23 mouse cellular contexts compared by ENCODE assay signal in genomic region chr11:4155641-4156040, GRCm38 (mm10).
"Had no signal": no experiment of that assay in that cellular context is flagged by ENCODE, and none has a peak within 500 bp of the region (broad histone marks: within the 10 kb centered on the region; RNA-seq: fewer than 3 reads in every experiment).

No protein-coding gene starts in this region.

- DNase-seq: kidney, adult 11 months; kidney, adult 8-10 months; kidney, postnatal 14 days; kidney, postnatal 4 days; layer of hippocampus, postnatal 36 days; left cerebral cortex, postnatal 4 days; lung, embryonic 14.5 days; right cerebral cortex, adult 18-20 months; right cerebral cortex, postnatal 14 days; right cerebral cortex, postnatal 4 days; thymus, postnatal 25 days had no signal

- H3K9me3 ChIP-seq: intestine, embryonic 15.5 days; limb, embryonic 13.5 days; midbrain, embryonic 12.5 days; midbrain, embryonic 15.5 days; neural tube, embryonic 12.5 days; neural tube, embryonic 15.5 days; stomach, embryonic 15.5 days had no signal

- ATAC-seq: intestine, embryonic 15.5 days; lung, postnatal 0 days; midbrain, embryonic 15.5 days had no signal

- H3K27me3 ChIP-seq: intestine, embryonic 15.5 days; kidney, embryonic 15.5 days; limb, embryonic 13.5 days; midbrain, embryonic 12.5 days; midbrain, embryonic 15.5 days; neural tube, embryonic 12.5 days; neural tube, embryonic 15.5 days; stomach, embryonic 15.5 days had no signal

- H3K27ac ChIP-seq: intestine, embryonic 15.5 days; kidney, embryonic 15.5 days; layer of hippocampus, adult 2 months; limb, embryonic 13.5 days; macrophage; midbrain, embryonic 12.5 days; midbrain, embryonic 15.5 days; neural tube, embryonic 12.5 days; neural tube, embryonic 15.5 days; stomach, embryonic 15.5 days had no signal

- H3K4me3 ChIP-seq: intestine, embryonic 15.5 days; kidney, embryonic 15.5 days; layer of hippocampus, adult 2 months; limb, embryonic 13.5 days; megakaryocyte, embryonic 14.5 days; midbrain, embryonic 12.5 days; midbrain, embryonic 15.5 days; neural tube, embryonic 12.5 days; neural tube, embryonic 15.5 days; stomach, embryonic 15.5 days had no signal

- H3K9ac ChIP-seq: intestine, embryonic 15.5 days; kidney, embryonic 15.5 days; limb, embryonic 13.5 days; lung, embryonic 14.5 days; midbrain, embryonic 12.5 days; midbrain, embryonic 15.5 days; neural tube, embryonic 12.5 days; neural tube, embryonic 15.5 days; stomach, embryonic 15.5 days had no signal

- H3K4me2 ChIP-seq: intestine, embryonic 15.5 days; kidney, embryonic 15.5 days; limb, embryonic 13.5 days; lung, embryonic 14.5 days; midbrain, embryonic 12.5 days; midbrain, embryonic 15.5 days; neural tube, embryonic 12.5 days; neural tube, embryonic 15.5 days; stomach, embryonic 15.5 days had no signal

- H3K36me3 ChIP-seq: intestine, embryonic 15.5 days; midbrain, embryonic 12.5 days; midbrain, embryonic 15.5 days; neural tube, embryonic 12.5 days; neural tube, embryonic 15.5 days; stomach, embryonic 15.5 days had no signal
